Mouse (Mus musculus): ENCODE data around the gene Stk38. TPM values are rescaled to one million over a fixed set of nuclear protein-coding genes. Genes with fewer than 3 reads are reported as not detected.
"Not testable (repeated sequence)": the region's sequence is repeated elsewhere in the genome, so short reads cannot be mapped to it uniquely, and the experiment has no call there.

The Stk38 gene
- total RNA-seq, 1 experiment from 2014 or later: 102 TPM

DNA sequence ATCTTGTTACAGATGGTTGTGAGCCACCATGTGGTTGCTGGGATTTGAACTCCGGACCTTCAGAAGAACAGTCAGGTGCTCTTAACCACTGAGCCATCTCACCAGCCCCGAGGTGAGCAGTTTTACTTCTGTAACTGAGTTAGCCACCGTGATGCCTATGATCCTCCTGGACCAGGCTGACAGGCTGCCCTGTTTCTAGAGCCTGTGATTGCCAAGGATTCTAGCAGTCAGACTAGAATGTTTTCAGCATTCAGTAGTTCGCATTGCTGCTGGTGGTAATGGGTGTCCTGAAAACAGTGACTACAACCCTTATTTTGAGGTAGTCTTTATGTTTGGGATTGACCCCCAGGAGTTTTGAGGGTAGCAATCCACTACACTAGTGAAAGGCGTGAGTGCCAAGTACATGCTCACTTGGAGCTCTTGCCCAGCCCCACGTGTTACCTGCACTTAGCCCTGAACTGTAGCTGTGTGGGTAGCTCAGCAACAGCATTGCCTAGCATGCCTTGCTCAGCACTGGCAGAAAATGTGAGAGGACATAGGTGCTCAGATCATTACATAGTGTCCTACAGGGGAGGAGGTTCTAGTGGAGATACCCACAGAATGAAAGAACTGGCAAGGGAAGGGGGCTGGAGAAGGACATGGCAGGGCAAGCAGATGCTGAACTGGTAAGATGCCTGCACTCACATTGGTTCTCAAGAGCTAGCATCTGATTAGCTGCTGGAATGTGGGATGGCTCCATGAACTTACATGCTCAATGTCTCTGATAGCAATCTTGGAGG is 36.5 kb upstream of the Stk38 start:
- ATAC-seq (replicated peaks in 1 of 2; ENCODE audit: insufficient read depth in 1 of 2, low FRiP score in 2 of 2, low TSS enrichment in 1 of 2, low read depth in 1 of 2, poor library complexity in 2 of 2, severe bottlenecking in 2 of 2): no peak

DNA sequence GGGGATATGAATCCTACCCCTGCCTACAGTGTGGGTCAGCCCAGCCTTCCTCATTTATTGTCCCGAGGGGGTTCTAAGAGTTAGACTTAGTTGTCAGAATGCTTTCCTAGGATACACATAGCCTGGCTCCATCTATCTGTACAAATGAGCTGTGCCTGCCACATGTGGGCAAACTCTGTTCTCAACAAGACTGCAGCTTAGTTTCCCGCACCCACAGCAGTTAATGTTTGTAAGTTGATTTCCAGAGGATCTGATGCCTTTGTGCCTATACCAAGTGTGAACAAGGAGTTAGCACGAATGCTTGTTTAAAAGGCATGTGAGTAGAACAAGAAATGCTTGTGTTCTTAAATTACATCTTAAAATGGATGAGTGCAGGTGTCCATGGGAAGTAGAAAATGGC is 35.8 kb upstream of the Stk38 start:
- no peak for ATAC-seq (replicated peaks in 1 of 2; ENCODE audit: insufficient read depth in 1 of 2, low FRiP score in 2 of 2, low TSS enrichment in 1 of 2, low read depth in 1 of 2, poor library complexity in 2 of 2, severe bottlenecking in 2 of 2)

DNA sequence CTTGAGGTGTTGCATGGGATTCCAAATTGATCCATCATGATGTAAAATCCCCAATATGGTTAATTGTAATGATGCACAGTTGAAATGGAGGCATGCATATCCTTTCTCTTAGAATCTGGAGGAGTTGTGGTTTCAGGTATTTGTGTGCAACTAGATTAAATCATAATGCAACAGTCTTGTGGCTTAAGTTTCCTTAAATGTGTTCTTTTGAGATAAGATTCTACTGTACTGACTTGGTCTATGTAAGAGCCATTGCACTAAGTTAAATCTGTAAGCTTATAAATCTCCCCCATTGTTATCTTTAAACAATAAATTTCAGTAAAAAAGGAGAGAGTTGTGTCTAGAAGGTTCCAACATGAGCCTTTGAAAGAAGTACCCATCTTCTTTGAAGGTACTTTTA is 34.8 kb upstream of the Stk38 start:
- ATAC-seq (replicated peaks in 1 of 2; ENCODE audit: insufficient read depth in 1 of 2, low FRiP score in 2 of 2, low TSS enrichment in 1 of 2, low read depth in 1 of 2, poor library complexity in 2 of 2, severe bottlenecking in 2 of 2): no peak

DNA sequence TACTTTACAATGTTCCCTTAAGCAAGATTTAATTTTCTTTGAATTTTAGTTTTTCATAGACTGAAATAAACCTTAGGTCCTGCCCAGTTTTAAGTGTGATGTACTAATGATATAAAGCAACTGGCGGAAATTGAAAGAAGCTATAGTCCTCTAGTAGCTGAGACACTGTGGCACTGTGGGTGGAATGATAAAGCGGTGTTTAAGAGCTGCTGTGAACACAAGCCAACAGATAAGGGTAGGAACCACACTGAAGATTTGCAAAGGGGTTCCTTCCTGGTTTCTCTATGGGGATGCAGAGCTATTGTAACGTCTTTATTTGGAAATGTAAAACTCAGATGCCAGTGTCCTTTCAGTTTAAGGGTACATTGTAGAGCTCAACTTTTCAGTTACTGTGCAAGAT is 33.8 kb upstream of the Stk38 start:
- not testable (repeated sequence) for ATAC-seq (replicated peaks in 1 of 2; ENCODE audit: insufficient read depth in 1 of 2, low FRiP score in 2 of 2, low TSS enrichment in 1 of 2, low read depth in 1 of 2, poor library complexity in 2 of 2, severe bottlenecking in 2 of 2)

DNA sequence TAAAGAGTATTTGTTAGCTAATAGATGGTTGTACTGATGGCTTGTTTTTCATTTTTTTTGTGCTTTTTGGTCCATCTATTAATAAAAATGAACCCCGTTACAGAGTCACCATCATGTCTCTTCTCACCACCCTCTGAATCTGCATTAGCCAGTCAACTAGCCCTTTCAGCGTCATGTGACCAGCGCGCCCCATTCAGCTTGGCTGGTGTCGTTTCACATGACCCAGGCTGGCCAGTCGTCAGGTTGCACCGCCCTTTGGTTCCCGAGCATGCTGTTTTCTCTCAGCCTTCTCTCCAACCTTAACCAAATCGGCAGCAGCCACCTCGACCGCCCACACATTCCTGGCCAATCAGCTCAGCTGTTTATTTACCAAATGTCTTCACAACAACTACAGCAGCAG is 31.6 kb upstream of the Stk38 start:
- peak in 1 of 2 experiments; percentile 25; a peak in 2 of 4 replicates for ATAC-seq (replicated peaks in 1 of 2; ENCODE audit: insufficient read depth in 1 of 2, low FRiP score in 2 of 2, low TSS enrichment in 1 of 2, low read depth in 1 of 2, poor library complexity in 2 of 2, severe bottlenecking in 2 of 2)

DNA sequence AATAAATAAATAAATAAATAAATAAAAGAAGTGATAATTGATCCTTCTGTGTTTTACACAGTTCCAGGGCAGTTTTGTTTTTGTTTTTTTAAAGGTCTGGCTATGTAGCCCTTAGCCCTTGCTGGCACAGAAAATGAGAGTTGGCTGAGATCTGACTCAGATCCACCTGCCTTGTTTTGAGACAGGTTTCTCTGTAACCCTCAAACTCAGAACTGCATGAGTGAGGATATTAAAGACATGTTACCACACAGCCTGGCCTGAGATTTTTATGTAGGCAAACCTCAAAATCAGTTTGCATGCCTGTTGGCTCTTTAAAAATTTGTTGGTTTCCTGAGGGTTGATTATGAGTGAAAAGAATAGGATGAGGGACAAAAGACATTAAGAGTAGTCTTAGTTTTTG is 27.7 kb upstream of the Stk38 start:
- ATAC-seq (replicated peaks in 1 of 2; ENCODE audit: insufficient read depth in 1 of 2, low FRiP score in 2 of 2, low TSS enrichment in 1 of 2, low read depth in 1 of 2, poor library complexity in 2 of 2, severe bottlenecking in 2 of 2): no peak

DNA sequence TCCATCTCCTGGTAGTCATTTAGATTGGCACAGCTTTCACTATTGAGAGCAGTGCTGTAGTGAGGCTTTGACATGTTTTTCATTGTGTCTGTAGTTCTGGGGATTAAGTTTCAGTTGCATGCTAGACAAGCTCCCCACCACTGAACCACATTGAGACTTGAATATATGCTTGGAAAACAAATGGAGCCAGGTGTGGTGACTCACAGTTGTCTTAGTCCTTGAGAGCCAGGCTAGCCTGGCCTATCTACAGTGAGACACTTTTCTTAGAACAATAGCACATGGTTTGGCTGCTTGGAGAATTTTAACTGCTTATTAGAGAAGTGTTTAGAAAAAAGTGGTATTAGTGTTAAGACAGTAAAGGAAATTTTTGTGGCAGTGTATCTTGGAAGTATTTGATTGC is 26.5 kb upstream of the Stk38 start:
- ATAC-seq (replicated peaks in 1 of 2; ENCODE audit: insufficient read depth in 1 of 2, low FRiP score in 2 of 2, low TSS enrichment in 1 of 2, low read depth in 1 of 2, poor library complexity in 2 of 2, severe bottlenecking in 2 of 2): no peak

DNA sequence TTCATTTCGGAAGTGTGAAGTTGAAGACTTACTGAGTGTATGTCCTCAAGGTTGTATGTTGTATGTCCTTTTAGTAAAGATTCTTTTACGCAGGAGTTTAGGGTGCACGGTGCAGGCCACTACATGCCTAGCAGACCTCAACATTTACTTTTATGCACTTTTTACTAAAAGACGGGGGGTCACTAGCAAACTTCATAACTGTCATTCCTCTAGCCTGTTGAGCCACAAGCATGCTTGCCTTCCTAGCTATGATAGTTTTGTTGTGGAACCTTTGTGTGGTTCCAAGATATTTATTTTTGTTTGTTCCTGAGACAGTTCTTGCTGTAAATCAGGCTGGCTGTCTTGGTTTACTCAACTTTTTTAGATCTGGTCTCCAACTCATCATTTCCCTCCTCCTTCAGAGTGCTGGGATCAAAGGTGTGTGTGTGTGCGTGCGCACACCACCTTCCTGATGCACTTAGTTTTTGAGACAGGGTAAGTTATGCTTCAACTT is 25.8 kb upstream of the Stk38 start:
- ATAC-seq (replicated peaks in 1 of 2; ENCODE audit: insufficient read depth in 1 of 2, low FRiP score in 2 of 2, low TSS enrichment in 1 of 2, low read depth in 1 of 2, poor library complexity in 2 of 2, severe bottlenecking in 2 of 2): no peak

DNA sequence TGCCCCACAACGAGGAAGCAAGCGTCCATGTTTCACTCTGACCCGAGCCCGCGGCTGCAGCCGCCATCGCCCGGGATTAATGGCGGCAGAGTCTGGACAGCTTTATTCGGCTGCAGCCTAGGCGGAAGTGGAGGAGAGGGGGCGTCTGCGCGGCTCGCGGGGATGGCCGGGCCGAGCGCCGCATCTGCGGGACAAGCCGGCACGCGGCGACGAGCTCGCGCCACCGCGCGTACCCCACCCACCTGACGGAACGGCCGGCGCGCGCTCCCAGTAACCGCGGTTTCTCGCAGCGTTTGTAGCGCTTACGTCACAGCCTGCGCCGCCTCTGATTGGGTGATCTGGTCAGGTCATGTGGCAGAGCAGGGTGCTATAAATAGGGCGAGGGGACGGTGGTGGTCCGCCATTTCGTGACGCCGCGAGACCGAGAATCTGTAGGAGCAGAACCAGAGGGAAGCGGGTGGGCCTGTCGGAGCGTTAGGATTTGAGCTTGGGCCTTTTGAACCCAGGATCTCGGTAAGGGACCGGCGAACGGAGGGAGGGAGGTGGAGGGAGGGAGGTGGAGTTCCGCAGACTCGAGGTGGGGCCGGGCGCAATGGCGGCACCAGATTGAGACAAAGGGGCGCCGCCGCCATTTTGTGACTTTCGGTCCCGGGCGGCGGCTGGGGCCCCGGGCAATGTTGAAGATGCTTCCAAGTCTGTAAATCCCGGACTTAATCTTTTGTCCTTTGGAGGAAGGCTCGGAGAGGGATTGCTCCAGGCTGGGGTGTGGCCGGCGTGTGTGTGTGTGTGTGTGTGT is 24.7 kb upstream of the Stk38 start, which contains the start of gene Srsf3:
TSS of gene Srsf3 (plus strand) at position 355 of the 796 bp plus-strand sequence.
- peak; percentile 86 to 91 for ATAC-seq (replicated peaks in 1 of 2; ENCODE audit: insufficient read depth in 1 of 2, low FRiP score in 2 of 2, low TSS enrichment in 1 of 2, low read depth in 1 of 2, poor library complexity in 2 of 2, severe bottlenecking in 2 of 2)

DNA sequence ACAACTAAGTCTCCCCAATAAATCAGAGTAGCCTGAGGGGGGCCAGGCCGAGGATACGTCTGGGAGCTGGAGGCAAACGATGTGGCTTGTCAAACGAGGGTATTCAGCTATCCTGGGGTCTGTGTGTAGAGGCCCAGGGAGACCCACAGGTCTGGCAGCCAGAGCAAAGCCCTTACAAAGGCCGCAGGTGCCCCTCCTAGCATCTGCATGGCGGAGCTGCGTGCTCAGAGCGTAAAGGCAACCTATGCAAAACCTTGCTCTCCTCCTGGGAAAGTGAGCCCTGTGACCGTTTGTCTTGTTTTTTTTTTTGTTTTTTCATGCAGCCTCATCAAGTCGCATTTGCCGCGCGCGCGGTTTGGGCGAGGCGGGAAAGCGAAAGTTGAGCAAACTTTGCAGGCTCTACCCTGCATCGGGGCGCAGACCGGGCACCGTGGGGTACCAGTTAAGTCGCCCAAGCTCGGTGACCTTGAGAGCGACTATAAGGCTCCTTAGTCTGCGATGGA is 24.0 kb upstream of the Stk38 start:
- peak in 1 of 2 experiments; percentile 15; a peak in 3 of 4 replicates for ATAC-seq (replicated peaks in 1 of 2; ENCODE audit: insufficient read depth in 1 of 2, low FRiP score in 2 of 2, low TSS enrichment in 1 of 2, low read depth in 1 of 2, poor library complexity in 2 of 2, severe bottlenecking in 2 of 2)

DNA sequence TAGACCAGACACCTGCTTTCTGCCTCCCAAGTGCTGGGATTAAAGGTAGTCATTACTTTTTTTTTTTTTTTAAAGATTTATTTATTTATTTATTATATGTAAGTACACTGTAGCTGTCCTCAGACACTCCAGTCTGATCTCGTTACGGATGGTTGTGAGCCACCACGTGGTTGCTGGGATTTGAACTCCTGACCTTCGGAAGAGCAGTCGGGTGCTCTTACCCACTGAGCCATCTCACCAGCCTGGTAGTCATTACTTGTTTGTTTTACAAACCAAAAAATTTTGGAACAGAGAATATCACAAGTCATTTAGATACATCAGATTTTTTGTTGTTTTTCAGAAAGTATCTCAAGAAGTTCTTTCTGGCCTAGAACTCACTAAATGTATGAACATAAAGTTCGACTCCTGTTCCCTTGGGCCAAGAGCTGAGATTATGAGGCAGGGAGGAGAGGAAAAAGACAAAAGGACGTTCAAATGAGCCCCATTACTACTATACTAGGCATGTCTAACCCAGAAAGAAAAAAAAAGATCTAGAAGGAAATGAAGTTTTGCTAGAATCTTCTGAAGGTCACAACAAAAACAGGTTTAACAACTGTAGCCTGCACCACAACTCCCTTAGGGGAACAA is 23.4 kb upstream of the Stk38 start:
- ATAC-seq (replicated peaks in 1 of 2; ENCODE audit: insufficient read depth in 1 of 2, low FRiP score in 2 of 2, low TSS enrichment in 1 of 2, low read depth in 1 of 2, poor library complexity in 2 of 2, severe bottlenecking in 2 of 2): not testable (repeated sequence)

DNA sequence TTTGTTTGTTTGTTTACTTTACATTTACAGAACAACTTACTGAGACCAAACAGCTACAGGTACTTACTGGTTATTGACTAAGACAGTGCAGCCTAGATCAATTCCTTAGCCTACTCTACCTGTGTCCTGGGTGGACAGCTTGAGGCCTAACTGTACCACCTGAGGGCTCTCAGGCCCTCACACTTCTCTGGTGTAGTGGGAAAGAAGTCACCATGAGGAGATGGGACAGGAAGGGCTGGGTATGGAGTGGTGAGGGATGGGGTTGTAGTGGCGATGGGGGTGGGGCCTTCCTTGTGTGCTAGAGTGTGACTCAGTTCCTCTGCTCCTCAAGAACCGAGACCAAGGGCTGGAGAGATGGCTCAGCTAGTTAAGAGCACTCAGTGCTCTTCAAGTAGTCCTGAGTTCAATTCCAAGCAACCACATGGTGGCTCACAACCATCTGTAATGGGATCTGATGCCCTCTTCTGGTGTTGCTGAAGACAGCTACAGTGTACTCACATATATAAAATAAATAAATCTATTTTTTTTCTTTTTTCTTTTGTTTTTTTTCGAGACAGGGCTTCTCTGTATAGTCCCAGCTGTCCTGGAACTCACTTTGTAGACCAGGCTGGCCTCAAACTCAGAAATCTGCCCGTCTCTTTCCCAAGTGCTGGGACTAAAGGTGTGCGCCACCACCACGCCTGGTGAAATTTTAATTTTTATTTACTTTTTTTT is 22.7 kb upstream of the Stk38 start:
- no peak for ATAC-seq (replicated peaks in 1 of 2; ENCODE audit: insufficient read depth in 1 of 2, low FRiP score in 2 of 2, low TSS enrichment in 1 of 2, low read depth in 1 of 2, poor library complexity in 2 of 2, severe bottlenecking in 2 of 2)

DNA sequence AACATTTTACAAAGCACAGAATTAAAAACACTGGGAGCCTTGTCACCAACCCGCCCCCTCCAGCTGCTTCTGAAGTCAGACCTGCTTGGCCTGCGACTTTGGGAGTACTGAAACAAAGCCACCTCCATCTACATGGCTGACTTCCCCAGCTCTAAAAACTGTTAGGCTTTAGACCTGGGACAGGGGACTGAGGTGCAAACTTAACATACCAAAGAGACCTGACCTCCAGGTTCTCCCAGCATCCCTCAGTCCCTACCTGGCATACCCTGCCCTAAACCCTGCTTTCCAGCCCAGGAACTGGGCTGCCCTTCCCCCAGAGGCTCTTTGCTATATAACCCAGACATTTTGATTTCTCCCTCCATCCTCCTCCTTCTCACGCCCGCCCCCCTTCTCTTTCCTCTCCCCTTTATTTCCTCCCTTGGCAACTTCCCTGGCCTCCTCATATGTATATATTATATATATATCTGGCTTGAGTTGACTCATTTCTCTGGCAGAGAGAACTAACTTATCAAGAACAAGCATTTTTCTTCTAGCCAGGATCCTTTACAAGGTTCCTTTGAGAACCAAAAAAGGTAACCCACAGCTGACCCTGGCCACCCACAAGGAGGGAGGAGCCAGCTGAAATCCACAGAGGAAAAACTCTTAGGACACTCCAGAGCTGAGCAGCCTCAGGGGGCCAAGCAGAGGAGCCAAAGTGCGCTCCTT is 19.0 kb upstream of the Stk38 start:
- no peak for ATAC-seq (replicated peaks in 1 of 2; ENCODE audit: insufficient read depth in 1 of 2, low FRiP score in 2 of 2, low TSS enrichment in 1 of 2, low read depth in 1 of 2, poor library complexity in 2 of 2, severe bottlenecking in 2 of 2)

DNA sequence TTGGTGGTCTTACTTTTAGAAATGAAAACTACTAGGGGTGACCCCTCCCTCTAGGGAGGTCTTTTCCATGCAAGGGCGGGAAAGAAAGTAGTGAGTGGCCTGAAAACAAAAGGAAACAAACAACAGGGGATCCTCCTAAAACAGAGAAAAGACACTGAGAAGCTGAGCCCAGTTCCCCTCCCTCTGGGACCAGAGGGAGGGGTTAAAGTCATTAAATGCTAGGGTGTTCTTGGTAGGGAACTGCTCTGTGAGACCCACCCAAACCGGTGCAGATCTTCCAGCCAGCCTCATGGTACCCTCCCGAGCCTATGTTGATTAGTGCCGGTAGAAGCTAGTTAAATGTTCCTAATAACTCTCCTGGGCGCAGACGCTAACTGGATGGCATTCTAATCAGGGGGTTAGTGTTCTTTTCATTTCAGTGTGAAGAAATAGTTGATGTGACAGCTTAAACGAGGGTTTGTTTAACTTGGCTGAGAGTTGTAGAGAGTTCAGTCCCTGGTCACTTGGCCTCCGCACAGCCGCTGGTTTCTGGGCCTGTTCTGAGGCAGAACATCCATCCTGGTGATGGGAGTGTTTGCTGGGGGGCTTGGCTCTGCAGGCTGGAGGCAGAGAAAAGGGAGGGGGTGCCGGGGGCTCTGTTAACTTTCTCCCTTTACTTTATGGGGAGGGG is 17.2 kb upstream of the Stk38 start:
- ATAC-seq (replicated peaks in 1 of 2; ENCODE audit: insufficient read depth in 1 of 2, low FRiP score in 2 of 2, low TSS enrichment in 1 of 2, low read depth in 1 of 2, poor library complexity in 2 of 2, severe bottlenecking in 2 of 2): no peak

DNA sequence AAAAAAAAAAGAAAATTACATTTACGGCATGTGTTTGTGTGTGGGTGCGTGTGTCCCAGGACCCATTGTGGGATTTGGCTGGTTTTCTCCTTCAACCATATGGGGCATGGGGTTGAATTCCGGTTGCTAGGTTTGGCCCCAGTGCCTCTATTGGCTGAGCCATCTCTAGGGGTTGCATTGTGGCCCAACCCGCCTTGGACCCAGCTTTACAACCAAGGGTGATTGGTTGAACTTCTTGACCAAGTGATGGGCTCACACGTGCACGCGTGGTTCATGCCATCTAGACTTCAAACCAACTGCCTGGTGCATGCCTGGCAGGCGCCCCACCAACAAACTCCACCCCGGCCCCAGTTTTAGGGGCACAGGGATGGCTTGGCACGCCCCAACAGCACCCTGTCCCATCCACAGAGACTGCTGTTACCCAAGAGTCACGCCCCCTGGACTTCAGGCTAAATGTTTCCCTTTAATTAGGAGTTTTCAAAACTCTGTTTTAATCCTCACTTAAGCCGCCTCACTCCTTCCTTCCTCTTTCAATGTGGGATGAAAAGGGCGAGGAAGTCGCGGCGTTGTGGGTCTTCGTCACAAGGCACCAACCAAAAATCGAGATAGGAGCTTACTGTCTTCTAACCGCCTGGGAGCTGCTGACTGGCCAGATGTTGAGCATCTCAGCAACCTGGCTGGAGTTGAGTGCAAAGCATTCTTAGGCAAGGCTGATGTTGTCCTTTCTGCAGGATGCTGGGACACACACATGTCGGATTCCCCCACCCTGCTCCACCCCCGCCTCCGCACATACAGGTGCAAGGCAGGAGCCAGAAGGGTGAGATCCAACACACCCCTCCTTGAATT is 16.5 kb upstream of the Stk38 start:
- peak; percentile 28 to 50; a peak in 3 of 4 replicates for ATAC-seq (replicated peaks in 1 of 2; ENCODE audit: insufficient read depth in 1 of 2, low FRiP score in 2 of 2, low TSS enrichment in 1 of 2, low read depth in 1 of 2, poor library complexity in 2 of 2, severe bottlenecking in 2 of 2)
